Mouse (Mus musculus) frontal cortex, postnatal 10 days (tissue): ENCODE results near the gene Paox.

Source experiments
- DNase-seq, 2 experiments: peaks; one replicate each; pipeline ENCODE4 v3.0.0; 2022; ENCODE audit warnings: low spot score in 2 of 2, mixed read lengths in 1 of 2

Gene Paox

GRCm38 (mm10) chr7:140170863-140171262 is 55.3 kb downstream of the Paox start:
- DNase-seq, result no peak

GRCm38 (mm10) chr7:140172936-140173335 is 57.3 kb downstream of the Paox start, which contains the start of gene Olfr523:
Gene Olfr523 (plus strand): TSS chr7:140173217.
- DNase-seq, result no peak

- DNase-seq, result no peak
Measured at GRCm38 (mm10) chr7:140179176-140179575, 63.6 kb downstream of the Paox start.

GRCm38 (mm10) chr7:140180692-140181091 is 65.1 kb downstream of the Paox start:
- no peak for DNase-seq

GRCm38 (mm10) chr7:140184206-140184605 is 68.6 kb downstream of the Paox start:
- no peak for DNase-seq
